Mouse (Mus musculus): ENCODE measurements around the gene Cript. TPM values are rescaled to one million over a fixed set of nuclear protein-coding genes. Genes with fewer than 3 reads are reported as not detected.

Cript gene
- polyA plus RNA-seq, 2 experiments, result 20.8 to 76.5 TPM

DNA sequence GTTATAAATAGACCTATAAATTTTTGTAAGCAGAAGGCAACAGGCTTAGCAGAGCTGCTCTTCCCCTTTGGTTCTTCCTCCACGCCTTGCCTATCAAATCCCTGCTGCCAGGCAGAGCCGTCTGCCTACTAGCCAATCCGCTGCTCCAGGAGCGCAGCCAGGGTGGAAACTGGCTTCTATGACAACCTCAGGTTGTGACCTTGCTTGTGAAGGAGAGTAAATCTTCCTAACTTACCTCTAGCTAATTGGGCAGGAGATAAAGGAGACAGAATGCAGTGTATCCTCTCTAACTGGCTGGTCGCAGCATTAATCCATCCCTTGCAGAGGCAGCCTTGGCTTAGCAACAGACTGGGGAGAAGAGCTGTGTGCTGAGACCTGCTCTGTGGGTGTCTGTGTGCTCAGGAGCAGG lies 29.7 kb downstream of the Cript start:
- no peak for TF ChIP-seq CTCF (IDR thresholded peaks at IDR 0.05; ENCODE audit: low read depth)
- no peak for TF ChIP-seq EP300 (IDR thresholded peaks at IDR 0.05; ENCODE audit: low read depth)
- H3K36me3 ChIP-seq (replicated peaks; ENCODE audit: control insufficient read depth, insufficient read depth, low read depth), result no peaks in the 10 kb centered on the region
- no peak overlapping the region for H3K4me2 ChIP-seq (ENCODE audit: low read depth)
- no peak overlapping the region for H3K4me3 ChIP-seq (ENCODE audit: insufficient read depth in 1 of 2, low read depth in 2 of 2, low read length in 2 of 2)
- H3K27ac ChIP-seq, result no peak overlapping the region
- WGBS (ENCODE audit: insufficient replicate concordance), result 34% methylated on average over 5 of the region's 5 CpGs
- 0 out of 4 replicates have a peak, but pooled peaks cover 0 to 2% of the 10 kb centered on the region in 2 experiments for H3K4me1 ChIP-seq (replicated peaks; ENCODE audit: control insufficient read depth in 2 of 2, insufficient read depth in 2 of 2, low read length in 1 of 2)
- no peaks in the 10 kb centered on the region for H3K27me3 ChIP-seq (ENCODE audit: control insufficient read depth, insufficient read depth, low read length)
- no peak for DNase-seq (ENCODE audit: low read depth in 3 of 3, low spot score in 3 of 3)
- H3K9me3 ChIP-seq (ENCODE audit: control insufficient read depth, low read length), result no peaks in the 10 kb centered on the region
- no peak for ATAC-seq (ENCODE audit: insufficient read depth)
- no peak overlapping the region for H3K9ac ChIP-seq (replicated peaks)

GRCm38 (mm10) chr17:87055663-87056062 lies 30.3 kb downstream of the Cript start:
- Histone ChIP-seq H3K36me3 (replicated peaks; ENCODE audit: control insufficient read depth, insufficient read depth, low read depth) (no peaks in the 10 kb centered on the region), H3K9me3 (ENCODE audit: control insufficient read depth, low read length) (no peaks in the 10 kb centered on the region), H3K4me2 (ENCODE audit: low read depth) (no peak overlapping the region), H3K27me3 (ENCODE audit: control insufficient read depth, insufficient read depth, low read length) (no peaks in the 10 kb centered on the region), H3K27ac (no peak overlapping the region), H3K4me1 (replicated peaks; ENCODE audit: control insufficient read depth in 2 of 2, insufficient read depth in 2 of 2, low read length in 1 of 2) (0 out of 4 replicates have a peak, but pooled peaks cover 0 to 2% of the 10 kb centered on the region in 2 experiments), H3K9ac (replicated peaks) (no peak overlapping the region), H3K4me3 (ENCODE audit: insufficient read depth in 1 of 2, low read depth in 2 of 2, low read length in 2 of 2) (no peak overlapping the region)
- 17% methylated on average over 1 of the region's 1 CpGs for WGBS (ENCODE audit: insufficient replicate concordance)
- ATAC-seq (ENCODE audit: insufficient read depth), result no peak
- DNase-seq (ENCODE audit: low read depth in 3 of 3, low spot score in 3 of 3), result no peak
- TF ChIP-seq EP300 (IDR thresholded peaks at IDR 0.05; ENCODE audit: low read depth), result no peak
- TF ChIP-seq CTCF (IDR thresholded peaks at IDR 0.05; ENCODE audit: low read depth), result no peak

DNA sequence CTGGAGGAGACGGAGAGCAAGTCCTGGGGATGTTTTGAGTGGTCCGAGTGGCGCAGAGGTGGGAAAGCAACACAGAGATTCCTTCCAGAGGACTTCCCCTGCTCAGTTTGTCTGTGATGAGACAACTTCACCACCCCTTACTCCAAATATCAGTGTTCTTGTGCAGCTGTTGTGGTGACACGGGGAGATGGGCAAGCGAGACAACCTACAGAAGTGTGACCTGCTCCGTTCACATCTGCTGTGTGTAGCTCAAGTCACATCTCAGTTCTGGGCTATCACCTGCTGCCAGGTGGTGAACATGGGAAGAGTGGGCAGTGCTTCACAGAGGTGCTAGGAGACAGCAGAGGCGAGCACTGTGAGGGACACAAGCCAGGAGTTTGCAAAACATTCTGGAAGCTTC lies 31.4 kb downstream of the Cript start:
- no peaks in the 10 kb centered on the region for H3K9me3 ChIP-seq (ENCODE audit: control insufficient read depth, low read length)

GRCm38 (mm10) chr17:87057486-87058266 lies 32.3 kb downstream of the Cript start:
- 72% methylated on average over 8 of the region's 8 CpGs for WGBS (ENCODE audit: insufficient replicate concordance)
- ATAC-seq (ENCODE audit: insufficient read depth) (no peak), DNase-seq (ENCODE audit: low read depth in 3 of 3, low spot score in 3 of 3) (no peak)
- Histone ChIP-seq H3K9ac (replicated peaks) (no peak overlapping the region), H3K36me3 (replicated peaks; ENCODE audit: control insufficient read depth, insufficient read depth, low read depth) (no peaks in the 10 kb centered on the region), H3K27me3 (ENCODE audit: control insufficient read depth, insufficient read depth, low read length) (no peaks in the 10 kb centered on the region), H3K4me1 (replicated peaks; ENCODE audit: control insufficient read depth in 2 of 2, insufficient read depth in 2 of 2, low read length in 1 of 2) (0 out of 4 replicates have a peak, but pooled peaks cover 0 to 2% of the 10 kb centered on the region in 2 experiments), H3K9me3 (ENCODE audit: control insufficient read depth, low read length) (no peaks in the 10 kb centered on the region), H3K4me3 (ENCODE audit: insufficient read depth in 1 of 2, low read depth in 2 of 2, low read length in 2 of 2) (no peak overlapping the region), H3K27ac (no peak overlapping the region), H3K4me2 (ENCODE audit: low read depth) (no peak overlapping the region)
- TF ChIP-seq EP300 (IDR thresholded peaks at IDR 0.05; ENCODE audit: low read depth) (no peak), CTCF (IDR thresholded peaks at IDR 0.05; ENCODE audit: low read depth) (no peak)

More for the DNA sequence above, 31.4 kb downstream of the Cript start:
- Histone ChIP-seq H3K4me1 (replicated peaks; ENCODE audit: control insufficient read depth in 2 of 2, insufficient read depth in 2 of 2, low read length in 1 of 2) (0 out of 4 replicates have a peak, but pooled peaks cover 0 to 2% of the 10 kb centered on the region in 2 experiments), H3K27ac (no peak overlapping the region), H3K9ac (replicated peaks) (no peak overlapping the region), H3K27me3 (ENCODE audit: control insufficient read depth, insufficient read depth, low read length) (no peaks in the 10 kb centered on the region), H3K4me2 (ENCODE audit: low read depth) (no peak overlapping the region), H3K36me3 (replicated peaks; ENCODE audit: control insufficient read depth, insufficient read depth, low read depth) (no peaks in the 10 kb centered on the region), H3K4me3 (ENCODE audit: insufficient read depth in 1 of 2, low read depth in 2 of 2, low read length in 2 of 2) (no peak overlapping the region)
- ATAC-seq (ENCODE audit: insufficient read depth) (no peak), DNase-seq (ENCODE audit: low read depth in 3 of 3, low spot score in 3 of 3) (no peak)
- TF ChIP-seq EP300 (IDR thresholded peaks at IDR 0.05; ENCODE audit: low read depth) (no peak), CTCF (IDR thresholded peaks at IDR 0.05; ENCODE audit: low read depth) (no peak)
- WGBS (ENCODE audit: insufficient replicate concordance), result 72% methylated on average over 7 of the region's 7 CpGs

DNA sequence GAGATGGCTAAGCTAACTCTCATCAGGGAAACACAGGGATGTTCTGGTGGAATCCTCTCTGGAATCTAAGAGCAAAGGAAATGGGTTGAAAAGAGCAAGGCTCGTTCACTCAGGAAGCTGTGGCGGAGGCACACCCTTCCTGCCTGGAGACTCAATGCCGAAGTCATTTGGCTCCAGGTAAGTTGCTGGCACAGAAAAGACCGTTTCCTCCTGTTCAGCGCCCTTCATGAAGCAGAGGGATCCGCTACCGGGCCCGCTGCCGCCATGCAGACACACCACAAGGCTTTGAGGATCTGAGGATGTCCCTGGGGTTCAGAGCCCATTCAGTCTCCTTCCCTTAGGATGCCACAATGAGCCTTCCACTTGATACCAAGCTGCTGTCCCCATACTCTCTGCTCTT lies 37.3 kb downstream of the Cript start:
- H3K4me1 ChIP-seq (replicated peaks; ENCODE audit: control insufficient read depth in 2 of 2, insufficient read depth in 2 of 2, low read length in 1 of 2), result no peaks in the 10 kb centered on the region
- ATAC-seq (ENCODE audit: insufficient read depth) (no peak), DNase-seq (ENCODE audit: low read depth in 3 of 3, low spot score in 3 of 3) (no peak)
- 64% methylated on average over 9 of the region's 9 CpGs for WGBS (ENCODE audit: insufficient replicate concordance)
- no peaks in the 10 kb centered on the region for H3K9me3 ChIP-seq (ENCODE audit: control insufficient read depth, low read length)
- H3K27me3 ChIP-seq (ENCODE audit: control insufficient read depth, insufficient read depth, low read length), result no peaks in the 10 kb centered on the region
- no peak overlapping the region for H3K4me3 ChIP-seq (ENCODE audit: insufficient read depth in 1 of 2, low read depth in 2 of 2, low read length in 2 of 2)
- no peaks in the 10 kb centered on the region for H3K36me3 ChIP-seq (replicated peaks; ENCODE audit: control insufficient read depth, insufficient read depth, low read depth)
- H3K4me2 ChIP-seq (ENCODE audit: low read depth), result no peak overlapping the region
- H3K9ac ChIP-seq (replicated peaks), result no peak overlapping the region
- no peak for TF ChIP-seq CTCF (IDR thresholded peaks at IDR 0.05; ENCODE audit: low read depth)
- no peak for TF ChIP-seq EP300 (IDR thresholded peaks at IDR 0.05; ENCODE audit: low read depth)
- H3K27ac ChIP-seq, result no peak overlapping the region

Data from liver, embryonic 14.5 days (tissue).